Mouse (Mus musculus): Measurements from ENCODE around the gene Osbpl6. TPM values are rescaled to one million over a fixed set of nuclear protein-coding genes. Genes with fewer than 3 reads are reported as not detected.

Osbpl6 gene
- 8.6 and 9.9 TPM in 2 replicates for polyA plus RNA-seq (2015; fragmentation: Nextera tagmentation; extraction: Ambion mirVana)

- Histone ChIP-seq H3K36me3 (ENCODE audit: control insufficient read depth, insufficient read depth, low read length) (no peaks in the 10 kb centered on the region), H3K9ac (ENCODE audit: low read length) (peak within 1 kb of the TSS; percentile 89), H3K4me1 (ENCODE audit: control insufficient read depth, insufficient read depth, low read length) (no peaks in the 10 kb centered on the region), H3K9me3 (replicated peaks; ENCODE audit: control insufficient read depth, low read length) (no peaks in the 10 kb centered on the region), H3K4me2 (ENCODE audit: low read depth, low read length) (peak within 1 kb of the TSS; percentile 80), H3K27ac (ENCODE audit: low read length) (peak within 1 kb of the TSS; percentile 64), H3K27me3 (ENCODE audit: control insufficient read depth, insufficient read depth, low read length) (no peaks in the 10 kb centered on the region), H3K4me3 (replicated peaks; ENCODE audit: low read length) (peak within 1 kb of the TSS; percentile 90)
- ATAC-seq (ENCODE audit: insufficient read depth, low FRiP score): peak; percentile 95
- under 1% methylated on average over 85 of the region's 89 CpGs for WGBS
Observed at GRCm38 (mm10) chr2:76406151-76406936, at the start of gene Osbpl6. Gene Osbpl6, plus strand, starts transcription at chr2:76406508.

- H3K4me2 ChIP-seq (ENCODE audit: low read depth, low read length): no peak within 1 kb of the TSS
- no peak within 1 kb of the TSS for H3K9ac ChIP-seq (ENCODE audit: low read length)
- H3K27me3 ChIP-seq (ENCODE audit: control insufficient read depth, insufficient read depth, low read length): no peaks in the 10 kb centered on the region
- no peaks in the 10 kb centered on the region for H3K4me1 ChIP-seq (ENCODE audit: control insufficient read depth, insufficient read depth, low read length)
- H3K36me3 ChIP-seq (ENCODE audit: control insufficient read depth, insufficient read depth, low read length): no peaks in the 10 kb centered on the region
- no peak within 1 kb of the TSS for H3K4me3 ChIP-seq (replicated peaks; ENCODE audit: low read length)
- H3K27ac ChIP-seq (ENCODE audit: low read length): no peak within 1 kb of the TSS
- whole genome bisulfite sequencing: 83% methylated on average over 11 of the region's 11 CpGs
- no peak for ATAC-seq (ENCODE audit: insufficient read depth, low FRiP score)
- no peaks in the 10 kb centered on the region for H3K9me3 ChIP-seq (replicated peaks; ENCODE audit: control insufficient read depth, low read length)
Observed at GRCm38 (mm10) chr2:76360226-76360625, 46.1 kb upstream of the Osbpl6 start, which contains the start of gene Cyct. Gene Cyct, minus strand, starts transcription at chr2:76360450.

GRCm38 (mm10) chr2:76362111-76362510, 44.2 kb upstream of the Osbpl6 start:
- ATAC-seq (ENCODE audit: insufficient read depth, low FRiP score): no peak
- H3K4me2 ChIP-seq (ENCODE audit: low read depth, low read length): no peak overlapping the region
- no peaks in the 10 kb centered on the region for H3K36me3 ChIP-seq (ENCODE audit: control insufficient read depth, insufficient read depth, low read length)

DNA sequence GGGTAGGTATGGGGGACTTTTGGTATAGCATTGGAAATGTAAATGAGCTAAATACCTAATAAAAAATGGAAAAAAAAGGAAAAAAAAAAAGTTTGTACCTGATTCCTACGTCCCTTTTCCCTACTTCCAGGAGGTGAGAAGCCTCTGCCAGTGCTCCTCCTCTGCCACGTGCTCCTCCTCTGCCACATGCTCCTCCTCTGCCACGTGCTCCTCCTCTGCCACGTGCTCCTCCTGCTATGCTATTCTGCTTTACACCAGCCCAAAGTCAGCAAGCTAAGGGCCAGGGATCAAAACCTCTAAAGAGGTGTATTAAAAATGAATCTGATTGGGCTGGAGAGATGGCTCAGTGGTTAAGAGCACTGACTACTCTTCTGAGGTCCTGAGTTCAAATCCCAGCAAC, 40.5 kb upstream of the Osbpl6 start:
- Histone ChIP-seq H3K9ac (ENCODE audit: low read length) (no peak overlapping the region), H3K9me3 (replicated peaks; ENCODE audit: control insufficient read depth, low read length) (no peaks in the 10 kb centered on the region), H3K4me2 (ENCODE audit: low read depth, low read length) (no peak overlapping the region), H3K36me3 (ENCODE audit: control insufficient read depth, insufficient read depth, low read length) (no peaks in the 10 kb centered on the region), H3K4me1 (ENCODE audit: control insufficient read depth, insufficient read depth, low read length) (peaks cover under 1% of the 10 kb centered on the region; the same call in 1 of the 2 replicates), H3K4me3 (replicated peaks; ENCODE audit: low read length) (no peak overlapping the region), H3K27ac (ENCODE audit: low read length) (no peak overlapping the region), H3K27me3 (ENCODE audit: control insufficient read depth, insufficient read depth, low read length) (no peaks in the 10 kb centered on the region)
- no peak for ATAC-seq (ENCODE audit: insufficient read depth, low FRiP score)
- WGBS: 76% methylated on average over 4 of the region's 4 CpGs

More at GRCm38 (mm10) chr2:76362111-76362510, 44.2 kb upstream of the Osbpl6 start:
- no peaks in the 10 kb centered on the region for H3K27me3 ChIP-seq (ENCODE audit: control insufficient read depth, insufficient read depth, low read length)
- no peaks in the 10 kb centered on the region for H3K9me3 ChIP-seq (replicated peaks; ENCODE audit: control insufficient read depth, low read length)
- H3K27ac ChIP-seq (ENCODE audit: low read length): no peak overlapping the region
- H3K4me1 ChIP-seq (ENCODE audit: control insufficient read depth, insufficient read depth, low read length): no peaks in the 10 kb centered on the region
- 50% methylated on average over 2 of the region's 2 CpGs for WGBS
- H3K9ac ChIP-seq (ENCODE audit: low read length): no peak overlapping the region
- no peak overlapping the region for H3K4me3 ChIP-seq (replicated peaks; ENCODE audit: low read length)

DNA sequence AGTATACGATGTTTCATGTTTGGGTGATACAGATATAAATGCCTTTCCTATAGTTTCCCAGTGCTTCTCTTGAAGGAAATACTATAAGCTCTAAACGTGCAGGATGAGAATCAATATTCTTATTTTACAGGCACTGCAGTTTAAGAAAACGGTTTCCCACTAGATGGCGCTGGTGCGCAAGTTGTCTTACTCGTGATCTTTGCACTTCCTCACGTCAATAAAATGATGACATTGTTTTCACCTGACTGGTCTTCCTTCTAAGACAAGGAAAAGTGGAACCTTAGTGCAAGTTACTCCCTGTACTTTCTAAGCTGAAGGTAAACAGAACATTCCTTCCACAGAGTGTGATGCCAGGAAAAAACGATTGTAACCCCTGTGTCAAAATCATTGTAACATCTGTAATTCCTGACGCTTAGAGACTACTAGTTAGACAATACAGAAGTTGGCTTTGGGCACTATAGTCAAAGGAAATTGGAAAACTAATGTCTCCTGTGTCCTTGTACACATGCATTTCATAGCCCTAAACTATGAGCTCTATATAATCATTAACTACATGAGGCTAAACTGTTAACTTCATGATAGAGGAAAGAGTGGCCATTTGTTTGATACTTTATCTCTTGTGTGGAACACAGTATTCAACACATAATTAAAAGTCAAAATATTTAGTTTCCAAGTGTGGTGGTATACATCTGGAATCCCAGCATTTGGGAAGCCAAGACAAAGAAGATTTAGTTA, 39.0 kb upstream of the Osbpl6 start:
- WGBS: 13% methylated on average over 9 of the region's 9 CpGs
- no peaks in the 10 kb centered on the region for H3K36me3 ChIP-seq (ENCODE audit: control insufficient read depth, insufficient read depth, low read length)
- H3K4me1 ChIP-seq (ENCODE audit: control insufficient read depth, insufficient read depth, low read length): peaks cover 5% of the 10 kb centered on the region; the same call in 1 of the 2 replicates
- no peak overlapping the region for H3K4me2 ChIP-seq (ENCODE audit: low read depth, low read length)
- H3K9ac ChIP-seq (ENCODE audit: low read length): no peak overlapping the region
- H3K27ac ChIP-seq (ENCODE audit: low read length): no peak overlapping the region
- no peaks in the 10 kb centered on the region for H3K27me3 ChIP-seq (ENCODE audit: control insufficient read depth, insufficient read depth, low read length)
- H3K9me3 ChIP-seq (replicated peaks; ENCODE audit: control insufficient read depth, low read length): no peaks in the 10 kb centered on the region
- no peak overlapping the region for H3K4me3 ChIP-seq (replicated peaks; ENCODE audit: low read length)
- ATAC-seq (ENCODE audit: insufficient read depth, low FRiP score): no peak

- ATAC-seq (ENCODE audit: insufficient read depth, low FRiP score): no peak
- H3K4me2 ChIP-seq (ENCODE audit: low read depth, low read length): no peak overlapping the region
- no peak overlapping the region for H3K27ac ChIP-seq (ENCODE audit: low read length)
- no peaks in the 10 kb centered on the region for H3K27me3 ChIP-seq (ENCODE audit: control insufficient read depth, insufficient read depth, low read length)
- no peak overlapping the region for H3K4me3 ChIP-seq (replicated peaks; ENCODE audit: low read length)
- H3K36me3 ChIP-seq (ENCODE audit: control insufficient read depth, insufficient read depth, low read length): 0 out of 2 replicates have a peak, but pooled peaks cover 4% of the 10 kb centered on the region
- WGBS: 67% methylated on average over 12 of the region's 13 CpGs
- peaks cover 5% of the 10 kb centered on the region; the same call in 1 of the 2 replicates for H3K4me1 ChIP-seq (ENCODE audit: control insufficient read depth, insufficient read depth, low read length)
- H3K9ac ChIP-seq (ENCODE audit: low read length): no peak overlapping the region
- H3K9me3 ChIP-seq (replicated peaks; ENCODE audit: control insufficient read depth, low read length): no peaks in the 10 kb centered on the region
Observed at GRCm38 (mm10) chr2:76368861-76369660, 37.2 kb upstream of the Osbpl6 start.

DNA sequence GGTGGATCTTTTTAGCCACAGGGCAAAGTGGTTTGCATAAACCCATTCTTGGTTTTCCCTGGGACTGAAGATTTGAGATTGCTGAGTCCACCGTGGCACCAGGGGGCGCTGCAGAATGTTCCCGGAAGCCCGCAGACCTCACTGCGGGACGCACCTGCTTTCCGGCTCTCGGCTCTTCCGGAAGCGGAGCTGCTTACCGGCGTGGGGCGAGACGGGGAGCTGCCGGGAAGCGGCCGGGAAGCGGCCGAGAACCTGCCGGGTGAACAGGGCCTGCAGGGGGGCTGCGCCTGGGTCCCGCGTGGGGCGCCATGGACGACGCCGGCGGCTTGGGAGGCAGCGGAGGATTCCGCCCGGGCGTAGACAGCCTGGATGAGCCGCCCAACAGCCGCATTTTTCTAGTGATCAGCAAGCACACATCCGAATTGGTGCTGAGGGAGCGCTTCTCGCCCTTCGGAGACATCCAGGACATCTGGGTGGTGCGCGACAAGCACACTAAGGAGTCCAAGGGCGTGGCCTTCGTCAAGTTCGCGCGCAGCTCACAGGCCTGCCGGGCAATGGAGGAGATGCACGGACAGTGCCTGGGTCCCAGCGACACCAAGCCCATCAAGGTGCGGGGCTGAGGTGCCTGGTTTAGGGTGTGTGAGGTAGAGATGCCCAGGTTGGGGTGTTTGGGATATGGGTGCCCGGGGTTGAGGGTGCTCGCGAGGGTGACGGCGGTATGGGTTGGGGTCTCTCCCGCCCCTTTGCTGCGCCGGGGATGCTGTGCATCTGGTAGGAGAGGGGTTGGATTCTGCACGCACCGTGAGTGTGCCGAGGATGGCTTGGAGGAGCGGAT, 36.3 kb upstream of the Osbpl6 start, which contains the start of gene Rbm45:
Rbm45 (plus strand) TSS at position 164 of the 835 bp plus-strand sequence.
- Histone ChIP-seq H3K9ac (ENCODE audit: low read length) (peak within 1 kb of the TSS; percentile 93), H3K9me3 (replicated peaks; ENCODE audit: control insufficient read depth, low read length) (no peaks in the 10 kb centered on the region), H3K27ac (ENCODE audit: low read length) (peak within 1 kb of the TSS; percentile 31; the same call in 1 of the 2 replicates), H3K4me3 (replicated peaks; ENCODE audit: low read length) (peak within 1 kb of the TSS; percentile 95), H3K36me3 (ENCODE audit: control insufficient read depth, insufficient read depth, low read length) (0 out of 2 replicates have a peak, but pooled peaks cover 4% of the 10 kb centered on the region), H3K27me3 (ENCODE audit: control insufficient read depth, insufficient read depth, low read length) (no peaks in the 10 kb centered on the region), H3K4me2 (ENCODE audit: low read depth, low read length) (peak within 1 kb of the TSS; percentile 97), H3K4me1 (ENCODE audit: control insufficient read depth, insufficient read depth, low read length) (peaks cover 5% of the 10 kb centered on the region; the same call in 1 of the 2 replicates)
- WGBS: under 1% methylated on average over 61 of the region's 61 CpGs
- peak; percentile 87 for ATAC-seq (ENCODE audit: insufficient read depth, low FRiP score)

DNA sequence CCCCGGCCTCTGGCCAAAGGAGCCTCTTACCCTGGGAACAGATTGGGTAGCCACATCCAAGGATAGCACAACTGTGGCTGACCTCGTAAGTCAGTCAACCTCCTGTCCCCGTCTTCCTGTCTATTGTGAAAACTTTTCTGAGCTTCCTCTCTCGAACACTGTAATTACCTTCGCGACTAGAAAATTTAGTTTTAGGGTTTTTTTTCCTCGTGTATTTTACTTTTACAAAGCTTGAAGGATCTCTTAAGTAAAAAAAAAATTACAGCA, 35.7 kb upstream of the Osbpl6 start:
- no peak for ATAC-seq (ENCODE audit: insufficient read depth, low FRiP score)
- 4% methylated on average over 7 of the region's 7 CpGs for WGBS

More for the DNA sequence above, 35.7 kb upstream of the Osbpl6 start:
- no peak overlapping the region for H3K27ac ChIP-seq (ENCODE audit: low read length)
- H3K36me3 ChIP-seq (ENCODE audit: control insufficient read depth, insufficient read depth, low read length): 0 out of 2 replicates have a peak, but pooled peaks cover 4% of the 10 kb centered on the region
- peak overlapping the region; percentile 95 for H3K4me3 ChIP-seq (replicated peaks; ENCODE audit: low read length)
- peaks cover 5% of the 10 kb centered on the region; the same call in 1 of the 2 replicates for H3K4me1 ChIP-seq (ENCODE audit: control insufficient read depth, insufficient read depth, low read length)
- H3K9ac ChIP-seq (ENCODE audit: low read length): peak overlapping the region; percentile 93
- H3K4me2 ChIP-seq (ENCODE audit: low read depth, low read length): peak overlapping the region; percentile 97
- H3K27me3 ChIP-seq (ENCODE audit: control insufficient read depth, insufficient read depth, low read length): no peaks in the 10 kb centered on the region
- no peaks in the 10 kb centered on the region for H3K9me3 ChIP-seq (replicated peaks; ENCODE audit: control insufficient read depth, low read length)
